Mouse (Mus musculus): ENCODE results near the gene Hsf5. TPM values are rescaled to one million over a fixed set of nuclear protein-coding genes. Genes with fewer than 3 reads are reported as not detected.

Hsf5 gene
- polyA plus RNA-seq, 1 experiment from 2014 or later = 0.41 TPM

GRCm38 (mm10) chr11:87578249-87578962 is 38.6 kb upstream of the Hsf5 start:
- peak; percentile 75; the same call in 1 of the 2 replicates for ATAC-seq (ENCODE audit: insufficient number of reproducible peaks, insufficient read depth, low FRiP score, low read depth)
- no peaks in the 10 kb centered on the region for H3K9me3 ChIP-seq (ENCODE audit: control insufficient read depth, low read depth, low read length)
- peak overlapping the region; percentile 81 for H3K4me2 ChIP-seq (replicated peaks; ENCODE audit: low read depth, low read length)
- H3K27me3 ChIP-seq (ENCODE audit: control insufficient read depth, insufficient read depth, low read length) = no peaks in the 10 kb centered on the region
- under 1% methylated on average over 40 of the region's 40 CpGs for WGBS
- H3K4me3 ChIP-seq (ENCODE audit: low read depth, low read length) = peak overlapping the region; percentile 38
- H3K4me1 ChIP-seq (ENCODE audit: control insufficient read depth, insufficient read depth, low read length) = peaks cover 7% of the 10 kb centered on the region; the same call in 1 of the 2 replicates
- no peak overlapping the region for H3K27ac ChIP-seq (ENCODE audit: low read length)
- no peak overlapping the region; the same call in 1 of the 2 replicates for H3K9ac ChIP-seq (replicated peaks; ENCODE audit: low read depth, low read length)
- no peaks in the 10 kb centered on the region for H3K36me3 ChIP-seq (ENCODE audit: control insufficient read depth, insufficient read depth, low read length)

DNA sequence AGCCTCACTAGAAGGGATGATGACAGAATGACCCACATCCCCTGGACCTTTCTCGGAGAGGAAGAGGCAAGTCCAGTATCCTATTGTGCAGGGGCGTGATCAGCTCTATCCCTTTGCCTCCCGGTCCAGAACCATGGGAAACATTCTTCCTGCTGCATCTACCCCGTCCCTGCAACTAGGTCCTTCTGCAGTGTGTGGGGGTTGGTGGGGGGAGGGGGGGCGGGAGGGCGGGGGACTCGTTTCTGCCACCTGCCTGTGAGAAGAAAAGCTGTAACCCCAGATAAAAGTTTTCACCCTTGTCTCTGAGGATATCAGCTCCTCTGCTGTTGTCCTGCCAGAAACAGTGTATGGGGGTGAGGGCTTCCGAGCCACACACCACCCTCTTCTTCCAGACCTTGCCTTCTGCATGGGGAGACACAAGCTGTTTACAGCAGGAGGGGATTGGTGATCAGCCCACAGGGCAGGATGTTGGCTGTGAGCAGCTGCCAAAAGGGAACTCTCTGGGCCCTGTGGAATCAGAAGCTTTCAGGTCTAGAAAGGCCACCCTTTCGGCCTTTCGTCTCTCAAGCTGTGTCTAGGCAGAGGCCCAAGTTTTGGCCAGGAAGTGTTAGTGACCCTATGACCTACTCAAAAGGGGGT is 37.9 kb upstream of the Hsf5 start:
- Histone ChIP-seq H3K36me3 (ENCODE audit: control insufficient read depth, insufficient read depth, low read length) (no peaks in the 10 kb centered on the region), H3K4me3 (ENCODE audit: low read depth, low read length) (peak overlapping the region; percentile 38), H3K27ac (ENCODE audit: low read length) (no peak overlapping the region), H3K4me2 (replicated peaks; ENCODE audit: low read depth, low read length) (peak overlapping the region; percentile 81), H3K4me1 (ENCODE audit: control insufficient read depth, insufficient read depth, low read length) (peaks cover 7% of the 10 kb centered on the region; the same call in 1 of the 2 replicates), H3K27me3 (ENCODE audit: control insufficient read depth, insufficient read depth, low read length) (no peaks in the 10 kb centered on the region), H3K9ac (replicated peaks; ENCODE audit: low read depth, low read length) (no peak overlapping the region), H3K9me3 (ENCODE audit: control insufficient read depth, low read depth, low read length) (no peaks in the 10 kb centered on the region)
- 21% methylated on average over 10 of the region's 10 CpGs for WGBS
- ATAC-seq (ENCODE audit: insufficient number of reproducible peaks, insufficient read depth, low FRiP score, low read depth) = no peak; the same call in 1 of the 2 replicates

- 53% methylated on average over 1 of the region's 1 CpGs for WGBS
- no peak overlapping the region for H3K27ac ChIP-seq (ENCODE audit: low read length)
- no peak overlapping the region for H3K4me2 ChIP-seq (replicated peaks; ENCODE audit: low read depth, low read length)
- H3K9me3 ChIP-seq (ENCODE audit: control insufficient read depth, low read depth, low read length) = no peaks in the 10 kb centered on the region
- H3K4me3 ChIP-seq (ENCODE audit: low read depth, low read length) = no peak overlapping the region
- H3K4me1 ChIP-seq (ENCODE audit: control insufficient read depth, insufficient read depth, low read length) = peaks cover 8% of the 10 kb centered on the region; the same call in 1 of the 2 replicates
- no peak overlapping the region for H3K9ac ChIP-seq (replicated peaks; ENCODE audit: low read depth, low read length)
- no peaks in the 10 kb centered on the region for H3K27me3 ChIP-seq (ENCODE audit: control insufficient read depth, insufficient read depth, low read length)
- H3K36me3 ChIP-seq (ENCODE audit: control insufficient read depth, insufficient read depth, low read length) = no peaks in the 10 kb centered on the region
- no peak for ATAC-seq (ENCODE audit: insufficient number of reproducible peaks, insufficient read depth, low FRiP score, low read depth)
Measured at GRCm38 (mm10) chr11:87579713-87580112, 37.3 kb upstream of the Hsf5 start.

GRCm38 (mm10) chr11:87580543-87581085 is 36.4 kb upstream of the Hsf5 start:
- ATAC-seq (ENCODE audit: insufficient number of reproducible peaks, insufficient read depth, low FRiP score, low read depth) = no peak
- H3K4me3 ChIP-seq (ENCODE audit: low read depth, low read length) = no peak overlapping the region
- no peak overlapping the region for H3K9ac ChIP-seq (replicated peaks; ENCODE audit: low read depth, low read length)
- H3K36me3 ChIP-seq (ENCODE audit: control insufficient read depth, insufficient read depth, low read length) = no peaks in the 10 kb centered on the region
- H3K4me1 ChIP-seq (ENCODE audit: control insufficient read depth, insufficient read depth, low read length) = peaks cover 10% of the 10 kb centered on the region; the same call in 1 of the 2 replicates
- H3K4me2 ChIP-seq (replicated peaks; ENCODE audit: low read depth, low read length) = no peak overlapping the region
- no peaks in the 10 kb centered on the region for H3K27me3 ChIP-seq (ENCODE audit: control insufficient read depth, insufficient read depth, low read length)
- no peak overlapping the region for H3K27ac ChIP-seq (ENCODE audit: low read length)
- H3K9me3 ChIP-seq (ENCODE audit: control insufficient read depth, low read depth, low read length) = no peaks in the 10 kb centered on the region
- WGBS = 52% methylated on average over 10 of the region's 10 CpGs

DNA sequence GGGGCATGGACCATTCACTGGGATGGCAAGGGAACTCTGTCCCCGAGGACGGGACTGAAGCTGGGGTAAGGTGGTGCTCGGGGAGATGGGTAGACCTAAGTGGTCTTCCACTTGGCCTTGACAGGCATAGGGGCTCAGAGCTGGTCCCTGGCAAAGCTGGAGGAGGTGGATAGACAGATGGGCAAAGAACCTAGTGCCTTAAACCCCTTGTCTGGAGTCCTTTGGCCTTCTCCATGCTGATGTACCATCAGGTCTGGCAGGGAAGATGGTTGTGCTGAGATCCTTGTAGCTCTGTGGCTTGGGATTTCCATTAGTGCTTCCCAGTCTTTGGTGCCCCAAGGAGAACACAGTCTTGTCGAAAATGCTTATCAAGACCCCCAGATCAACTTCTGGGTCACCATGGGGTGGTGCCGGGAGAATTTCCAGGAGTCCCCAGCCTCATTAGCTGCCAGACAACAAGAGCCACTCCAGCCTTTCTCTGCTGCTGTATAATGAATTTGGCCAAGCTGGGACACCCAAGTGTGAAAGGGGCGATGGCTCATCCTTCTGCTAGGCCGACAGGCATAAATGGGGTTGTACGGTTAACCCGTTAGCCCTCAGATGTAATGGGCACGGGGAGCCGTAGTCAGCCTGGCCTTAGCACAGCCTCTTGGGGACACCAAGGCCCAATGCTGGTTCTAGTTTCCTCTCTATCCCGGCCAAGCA is 35.7 kb upstream of the Hsf5 start:
- Histone ChIP-seq H3K4me1 (ENCODE audit: control insufficient read depth, insufficient read depth, low read length) (peaks cover 10% of the 10 kb centered on the region; the same call in 1 of the 2 replicates), H3K4me2 (replicated peaks; ENCODE audit: low read depth, low read length) (no peak overlapping the region), H3K27ac (ENCODE audit: low read length) (no peak overlapping the region), H3K9ac (replicated peaks; ENCODE audit: low read depth, low read length) (no peak overlapping the region), H3K36me3 (ENCODE audit: control insufficient read depth, insufficient read depth, low read length) (no peaks in the 10 kb centered on the region), H3K4me3 (ENCODE audit: low read depth, low read length) (no peak overlapping the region), H3K9me3 (ENCODE audit: control insufficient read depth, low read depth, low read length) (no peaks in the 10 kb centered on the region), H3K27me3 (ENCODE audit: control insufficient read depth, insufficient read depth, low read length) (no peaks in the 10 kb centered on the region)
- no peak for ATAC-seq (ENCODE audit: insufficient number of reproducible peaks, insufficient read depth, low FRiP score, low read depth)
- WGBS = 85% methylated on average over 12 of the region's 12 CpGs

GRCm38 (mm10) chr11:87581933-87582710 is 34.8 kb upstream of the Hsf5 start:
- no peak overlapping the region for H3K9ac ChIP-seq (replicated peaks; ENCODE audit: low read depth, low read length)
- no peak overlapping the region for H3K4me3 ChIP-seq (ENCODE audit: low read depth, low read length)
- 82% methylated on average over 8 of the region's 8 CpGs for WGBS
- no peak overlapping the region for H3K27ac ChIP-seq (ENCODE audit: low read length)
- no peaks in the 10 kb centered on the region for H3K27me3 ChIP-seq (ENCODE audit: control insufficient read depth, insufficient read depth, low read length)
- no peak overlapping the region for H3K4me2 ChIP-seq (replicated peaks; ENCODE audit: low read depth, low read length)
- H3K9me3 ChIP-seq (ENCODE audit: control insufficient read depth, low read depth, low read length) = no peaks in the 10 kb centered on the region
- no peaks in the 10 kb centered on the region for H3K36me3 ChIP-seq (ENCODE audit: control insufficient read depth, insufficient read depth, low read length)
- ATAC-seq (ENCODE audit: insufficient number of reproducible peaks, insufficient read depth, low FRiP score, low read depth) = no peak
- peaks cover 10% of the 10 kb centered on the region; the same call in 1 of the 2 replicates for H3K4me1 ChIP-seq (ENCODE audit: control insufficient read depth, insufficient read depth, low read length)

DNA sequence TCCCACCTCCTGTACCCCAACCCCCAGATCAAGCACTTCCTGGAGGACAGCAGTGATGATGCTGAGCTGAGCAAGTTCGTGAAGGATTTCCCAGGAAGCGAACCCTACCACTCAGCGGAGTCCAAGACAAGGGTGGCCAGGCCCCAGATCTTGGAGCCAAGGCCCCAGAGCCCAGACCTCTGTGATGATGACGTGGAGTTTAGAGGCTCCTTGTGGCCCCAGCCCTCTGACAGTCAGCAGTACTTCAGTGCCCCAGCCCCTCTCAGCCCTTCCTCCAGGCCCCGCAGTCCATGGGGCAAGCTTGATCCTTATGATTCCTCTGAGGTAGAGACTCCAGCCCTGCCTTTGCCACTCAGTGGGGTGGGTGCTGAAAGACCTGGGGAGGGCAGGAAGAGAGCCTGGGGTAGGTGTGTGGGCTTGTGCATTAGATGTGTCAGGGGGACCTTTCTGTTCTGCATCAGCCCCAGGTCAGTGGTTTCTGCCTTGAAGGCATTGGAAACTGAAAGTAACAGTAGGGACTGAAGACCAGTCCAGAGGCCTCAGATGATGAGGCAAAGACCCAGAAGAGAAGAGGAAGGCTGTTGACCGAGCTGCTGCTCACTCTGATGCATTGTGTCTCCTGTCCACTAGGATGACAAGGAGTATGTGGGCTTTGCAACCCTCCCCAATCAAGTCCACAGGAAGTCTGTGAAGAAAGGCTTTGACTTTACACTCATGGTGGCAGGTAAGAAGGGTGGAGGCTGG is 33.5 kb upstream of the Hsf5 start:
- Histone ChIP-seq H3K4me3 (ENCODE audit: low read depth, low read length) (no peak overlapping the region), H3K4me2 (replicated peaks; ENCODE audit: low read depth, low read length) (no peak overlapping the region), H3K27me3 (ENCODE audit: control insufficient read depth, insufficient read depth, low read length) (no peaks in the 10 kb centered on the region), H3K36me3 (ENCODE audit: control insufficient read depth, insufficient read depth, low read length) (no peaks in the 10 kb centered on the region), H3K9ac (replicated peaks; ENCODE audit: low read depth, low read length) (no peak overlapping the region), H3K9me3 (ENCODE audit: control insufficient read depth, low read depth, low read length) (no peaks in the 10 kb centered on the region), H3K27ac (ENCODE audit: low read length) (no peak overlapping the region), H3K4me1 (ENCODE audit: control insufficient read depth, insufficient read depth, low read length) (0 out of 2 replicates have a peak, but pooled peaks cover 2% of the 10 kb centered on the region)
- no peak for ATAC-seq (ENCODE audit: insufficient number of reproducible peaks, insufficient read depth, low FRiP score, low read depth)
- WGBS = 81% methylated on average over 6 of the region's 6 CpGs
